Mouse (Mus musculus) stomach, postnatal 0 days (tissue): ENCODE measurements at regions not wholly inside any gene's neighbourhood (a gene's known extent, or its start where the extent isn't known, plus 50 kb on each side); places are given as distances from the start of the nearest gene placed in this dataset.

Experiments
- ATAC-seq: fragments of 200-750 bp; cut with Nextera tagmentation; 2 replicates; pipeline ENCODE4 v1.8.0; 2017; ENCODE audit not compliant: low FRiP score, low TSS enrichment
- DNase-seq: peaks from one replicate; pipeline ENCODE4 v3.0.0-alpha.2; 2016; ENCODE audit warnings: low spot score
- H3K27ac ChIP-seq: fragments of 300-500 bp; sonication (generic); replicated peaks from 2 replicates; pipeline ENCODE4 v1.5.1; 2014; ENCODE audit warnings: mild to moderate bottlenecking, control low read depth
- H3K27me3 ChIP-seq: fragments of 300-500 bp; sonication (generic); 2 replicates; pipeline ENCODE4 v1.6.1; 2014; ENCODE audit warnings: low read length; ENCODE audit not compliant: control insufficient read depth, insufficient read depth
- H3K36me3 ChIP-seq: fragments of 300-500 bp; sonication (generic); 2 replicates; pipeline ENCODE4 v1.6.1; 2014; ENCODE audit warnings: low read length, mixed read lengths; ENCODE audit not compliant: control insufficient read depth, insufficient read depth
- H3K4me1 ChIP-seq: fragments of 300-500 bp; sonication (generic); replicated peaks from 2 replicates; pipeline ENCODE4 v1.6.1; 2014; ENCODE audit warnings: antibody characterized with exemption; ENCODE audit not compliant: control insufficient read depth, insufficient read depth
- H3K4me2 ChIP-seq: fragments of 300-500 bp; sonication (generic); replicated peaks from 2 replicates; pipeline ENCODE4 v1.6.1; 2014; ENCODE audit warnings: low read depth, mild to moderate bottlenecking, control low read depth, moderate library complexity
- H3K4me3 ChIP-seq: fragments of 300-500 bp; sonication (generic); 2 replicates; pipeline ENCODE4 v1.5.1; 2014; ENCODE audit warnings: low read depth, low read length, control low read depth
- H3K9ac ChIP-seq: fragments of 300-500 bp; sonication (generic); 2 replicates; pipeline ENCODE4 v1.6.1; 2014; ENCODE audit warnings: mild to moderate bottlenecking, low read length, control low read depth, mixed read lengths
- H3K9me3 ChIP-seq: fragments of 300-500 bp; sonication (generic); 2 replicates; pipeline ENCODE4 v1.6.1; 2016; ENCODE audit warnings: low read length; ENCODE audit not compliant: control insufficient read depth
- CTCF ChIP-seq: IDR thresholded peaks from 2 replicates; pipeline ENCODE4 v1.5.1; 2016; ENCODE audit warnings: antibody characterized with exemption, low read depth, mild to moderate bottlenecking, moderate library complexity
- EP300 ChIP-seq: optimal IDR thresholded peaks from 2 replicates; pipeline ENCODE3; 2016; ENCODE audit warnings: antibody characterized with exemption
- WGBS: fragments of 180-500 bp; shearing (Covaris S2); extraction: QIAGEN DNeasy Blood & Tissue Kit; methylation state at CpG from one replicate; pipeline ENCODE4 v1.1.7; 2014; 5-methylcytosine and 5-hydroxymethylcytosine counted together

- Histone ChIP-seq H3K4me1 (no peaks in the 10 kb centered on the region), H3K9ac (no peak overlapping the region), H3K9me3 (no peaks in the 10 kb centered on the region), H3K36me3 (no peaks in the 10 kb centered on the region), H3K4me2 (no peak overlapping the region), H3K4me3 (no peak overlapping the region), H3K27ac (no peak overlapping the region), H3K27me3 (no peaks in the 10 kb centered on the region)
- TF ChIP-seq EP300 (no peak), CTCF (no peak)
- DNase-seq (no peak), ATAC-seq (no peak)
- 88% methylated on average over 1 of the region's 1 CpGs for WGBS
Observed at GRCm38 (mm10) chr9:40612755-40613154, 57.7 kb upstream of the Gm21915 start.

- H3K4me1 ChIP-seq, result no peaks in the 10 kb centered on the region
- DNase-seq (no peak), ATAC-seq (no peak)
- no peak overlapping the region for H3K4me3 ChIP-seq
- WGBS, result 68% methylated on average over 4 of the region's 4 CpGs
- H3K27me3 ChIP-seq, result no peaks in the 10 kb centered on the region
- TF ChIP-seq CTCF (no peak), EP300 (no peak)
- H3K4me2 ChIP-seq, result no peak overlapping the region
- no peaks in the 10 kb centered on the region for H3K9me3 ChIP-seq
- no peak overlapping the region for H3K9ac ChIP-seq
- no peaks in the 10 kb centered on the region for H3K36me3 ChIP-seq
- H3K27ac ChIP-seq, result no peak overlapping the region
Observed at GRCm38 (mm10) chr9:40612312-40612711, 58.1 kb upstream of the Gm21915 start.

GRCm38 (mm10) chr9:40611626-40612025 lies 58.8 kb upstream of the Gm21915 start:
- no peak for DNase-seq
- H3K4me2 ChIP-seq, result no peak overlapping the region
- no peak overlapping the region for H3K4me3 ChIP-seq
- TF ChIP-seq EP300, result no peak
- TF ChIP-seq CTCF, result no peak
- WGBS, result 77% methylated on average over 3 of the region's 3 CpGs
- no peak overlapping the region for H3K27ac ChIP-seq
- H3K9me3 ChIP-seq, result no peaks in the 10 kb centered on the region
- H3K9ac ChIP-seq, result no peak overlapping the region
- H3K36me3 ChIP-seq, result no peaks in the 10 kb centered on the region
- no peak for ATAC-seq
- H3K27me3 ChIP-seq, result no peaks in the 10 kb centered on the region
- no peaks in the 10 kb centered on the region for H3K4me1 ChIP-seq

- no peak overlapping the region for H3K4me2 ChIP-seq
- DNase-seq (no peak), ATAC-seq (no peak)
- no peak for TF ChIP-seq CTCF
- no peak for TF ChIP-seq EP300
- no peaks in the 10 kb centered on the region for H3K4me1 ChIP-seq
- no peak overlapping the region for H3K9ac ChIP-seq
- no peak overlapping the region for H3K27ac ChIP-seq
- H3K4me3 ChIP-seq, result no peak overlapping the region
- H3K27me3 ChIP-seq, result no peaks in the 10 kb centered on the region
- 70% methylated on average over 14 of the region's 14 CpGs for WGBS
- no peaks in the 10 kb centered on the region for H3K9me3 ChIP-seq
- no peaks in the 10 kb centered on the region for H3K36me3 ChIP-seq
Observed at GRCm38 (mm10) chr9:40608596-40608995, 61.8 kb upstream of the Gm21915 start.

- no peaks in the 10 kb centered on the region for H3K4me1 ChIP-seq
- H3K4me2 ChIP-seq, result no peak overlapping the region
- DNase-seq (no peak), ATAC-seq (no peak)
- no peaks in the 10 kb centered on the region for H3K9me3 ChIP-seq
- H3K27ac ChIP-seq, result no peak overlapping the region
- no peak overlapping the region for H3K4me3 ChIP-seq
- no peak for TF ChIP-seq EP300
- TF ChIP-seq CTCF, result no peak
- H3K36me3 ChIP-seq, result no peaks in the 10 kb centered on the region
- 92% methylated on average over 18 of the region's 18 CpGs for WGBS
- H3K9ac ChIP-seq, result no peak overlapping the region
- H3K27me3 ChIP-seq, result no peaks in the 10 kb centered on the region
Observed at GRCm38 (mm10) chr9:40607941-40608340, 62.5 kb upstream of the Gm21915 start.

GRCm38 (mm10) chr9:40603521-40603920 lies 66.9 kb upstream of the Gm21915 start:
- Histone ChIP-seq H3K9ac (no peak overlapping the region), H3K27me3 (no peaks in the 10 kb centered on the region), H3K36me3 (no peaks in the 10 kb centered on the region), H3K4me1 (no peaks in the 10 kb centered on the region), H3K4me3 (no peak overlapping the region), H3K4me2 (no peak overlapping the region), H3K27ac (no peak overlapping the region), H3K9me3 (no peaks in the 10 kb centered on the region)
- DNase-seq (no peak), ATAC-seq (no peak)
- WGBS, result 60% methylated on average over 1 of the region's 1 CpGs
- TF ChIP-seq EP300, result no peak
- TF ChIP-seq CTCF, result no peak
